Mouse (Mus musculus) left cerebral cortex, adult 18-20 months (tissue): ENCODE data around the gene Kif21b. TPM values are rescaled to one million over a fixed set of nuclear protein-coding genes. Genes with fewer than 3 reads are reported as not detected.

ENCODE experiments used
- DNase-seq, 2 experiments: peaks; one replicate each; pipeline ENCODE4 v3.0.0; 2021 to 2022; ENCODE audit warnings: low spot score in 2 of 2, mixed read lengths in 1 of 2
- total RNA-seq, 2 experiments: library from RNA; stranded (reverse); gene quantifications; 2 replicates each; pipeline ENCODE4 v1.2.3; 2021

Gene Kif21b
- total RNA-seq, 2 experiments from 2014 or later: 54.8 to 57.3 TPM

DNA sequence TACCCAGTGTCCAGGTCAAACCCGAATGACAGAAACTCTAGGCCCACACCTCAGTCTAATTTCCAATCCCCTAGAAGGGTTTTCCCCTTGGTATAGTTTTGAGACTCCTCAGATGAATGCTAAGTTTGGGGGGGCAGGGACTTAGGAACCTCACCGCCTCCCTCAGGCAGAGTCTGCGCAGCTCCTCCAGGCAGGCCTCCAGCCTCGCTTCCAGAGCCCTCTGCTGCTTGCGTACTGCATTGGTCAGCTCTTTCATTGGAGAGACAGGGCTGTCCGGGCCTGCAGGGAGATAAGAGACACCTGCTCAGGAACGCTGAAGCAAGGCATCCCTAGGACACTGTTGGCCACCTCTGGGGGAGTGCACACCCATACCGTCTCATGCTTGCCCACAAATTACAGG lies 95.4 kb downstream of the Kif21b start:
- DNase-seq: no peak

Other genes starting within 250 kb of the Kif21b start
- under 1 TPM in 1 of 2 experiments, not detected in 1; 0.09 TPM for gene Pkp1, start 212.2 kb upstream of the Kif21b start, total RNA-seq
- 10 to 100 TPM; 17.2 to 20.3 TPM for gene Igfn1, start 125.0 kb upstream of the Kif21b start, total RNA-seq
- 10 to 100 TPM; 66.3 to 67.8 TPM for gene Tmem9, start 123.2 kb upstream of the Kif21b start, total RNA-seq
- 1 to 10 TPM; 1.9 to 3.1 TPM for gene Ascl5, start 80.6 kb upstream of the Kif21b start, total RNA-seq
- gene Cacna1s, start 78.6 kb upstream of the Kif21b start, total RNA-seq: 1 to 10 TPM; 1.5 to 1.7 TPM
- 1 to 10 TPM in 1 of 2 experiments, under 1 TPM in 1; 0.42 to 1.1 TPM for gene Mroh3, start 81.4 kb downstream of the Kif21b start, total RNA-seq
- gene Inava, start 102.9 kb downstream of the Kif21b start, total RNA-seq: 1 to 10 TPM; 1.6 to 2.3 TPM
- 1 to 10 TPM; 3.8 to 4.2 TPM for gene Gpr25, start 129.5 kb downstream of the Kif21b start, total RNA-seq
- 100 to 1,000 TPM; 131 to 133 TPM for gene Camsap2, start 214.7 kb downstream of the Kif21b start, total RNA-seq